In the genomic region with DNA sequence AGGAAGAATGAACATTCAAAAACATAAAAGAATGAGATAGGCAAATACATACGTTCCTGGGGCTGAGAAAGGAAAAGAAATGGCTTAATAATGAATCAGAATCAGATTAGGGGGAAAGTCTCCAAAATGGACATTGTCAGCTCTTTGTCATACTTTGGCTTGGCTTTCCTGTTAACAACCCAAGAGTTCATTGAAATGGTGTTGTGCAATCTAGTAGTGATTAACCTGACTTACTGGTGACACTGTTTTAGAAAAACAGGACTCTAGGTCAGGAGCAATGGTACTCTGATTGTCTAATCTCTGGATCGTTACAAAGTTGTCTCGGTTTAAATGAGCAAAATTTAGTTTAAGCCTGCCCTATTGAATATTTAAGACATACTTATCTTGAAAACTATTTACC, we compare ENCODE assay signal across 17 mouse cellular contexts.
"Had no signal": no experiment of that assay in that cellular context is flagged by ENCODE, and none has a peak within 500 bp of the region (broad histone marks: within the 10 kb centered on the region; RNA-seq: fewer than 3 reads in every experiment).

No protein-coding gene starts in this region.

- H3K36me3 ChIP-seq: liver, embryonic 13.5 days; midbrain, embryonic 12.5 days; midbrain, embryonic 15.5 days; neural tube, embryonic 12.5 days; neural tube, embryonic 15.5 days; stomach, embryonic 15.5 days had no signal

- H3K9ac ChIP-seq: liver, embryonic 13.5 days; lung, embryonic 14.5 days; midbrain, embryonic 12.5 days; midbrain, embryonic 15.5 days; neural tube, embryonic 12.5 days; neural tube, embryonic 15.5 days; stomach, embryonic 15.5 days had no signal

- H3K4me1 ChIP-seq: liver, embryonic 13.5 days; midbrain, embryonic 12.5 days; midbrain, embryonic 15.5 days; neural tube, embryonic 12.5 days; neural tube, embryonic 15.5 days; stomach, embryonic 15.5 days had no signal

- H3K27ac ChIP-seq: kidney, postnatal 0 days; layer of hippocampus, adult 2 months; liver, embryonic 13.5 days; macrophage; midbrain, embryonic 12.5 days; midbrain, embryonic 15.5 days; neural tube, embryonic 12.5 days; neural tube, embryonic 15.5 days; stomach, embryonic 15.5 days had no signal

- DNase-seq: kidney, adult 18-20 months; kidney, postnatal 25 days; layer of hippocampus, adult 9-11 months; liver, embryonic 13.5 days; lung, embryonic 14.5 days; right cerebral cortex, adult 18-20 months; right cerebral cortex, postnatal 25 days; spleen, adult 18-20 months; thymus, postnatal 25 days had no signal

- H3K27me3 ChIP-seq: liver, embryonic 13.5 days; midbrain, embryonic 12.5 days; midbrain, embryonic 15.5 days; neural tube, embryonic 12.5 days; neural tube, embryonic 15.5 days; stomach, embryonic 15.5 days had no signal

- H3K4me3 ChIP-seq: layer of hippocampus, adult 2 months; liver, embryonic 13.5 days; midbrain, embryonic 12.5 days; midbrain, embryonic 15.5 days; neural tube, embryonic 12.5 days; neural tube, embryonic 15.5 days; stomach, embryonic 15.5 days had no signal
